Mouse (Mus musculus) limb, embryonic 10.5 days (tissue): ENCODE measurements around the gene Serinc5. TPM values are rescaled to one million over a fixed set of nuclear protein-coding genes. Genes with fewer than 3 reads are reported as not detected.
A peak's percentile ranks its signal among the peaks of the same experiment; 100 is the strongest.

Source experiments
- DNase-seq: peaks from one replicate; pipeline ENCODE4 v3.0.0-alpha.2; 2017; ENCODE audit warnings: low spot score
- H3K27ac ChIP-seq: fragments of 300-500 bp; sonication (generic); 2 replicates; pipeline ENCODE4 v1.5.1; 2016; ENCODE audit warnings: mild to moderate bottlenecking
- H3K27me3 ChIP-seq: fragments of 300-500 bp; sonication (generic); 2 replicates; pipeline ENCODE4 v1.6.1; 2016; ENCODE audit warnings: low read depth, mild to moderate bottlenecking; ENCODE audit not compliant: poor library complexity, severe bottlenecking
- H3K36me3 ChIP-seq: fragments of 300-500 bp; sonication (generic); 2 replicates; pipeline ENCODE4 v1.6.1; 2016; ENCODE audit warnings: mild to moderate bottlenecking, moderate library complexity
- H3K4me1 ChIP-seq: fragments of 300-500 bp; sonication (generic); 2 replicates; pipeline ENCODE4 v1.6.1; 2016
- H3K4me3 ChIP-seq: fragments of 300-500 bp; sonication (generic); 2 replicates; pipeline ENCODE4 v1.5.1; 2016; ENCODE audit warnings: mild to moderate bottlenecking, moderate library complexity
- H3K9me3 ChIP-seq: fragments of 300-500 bp; sonication (generic); replicated peaks from 2 replicates; pipeline ENCODE4 v1.6.1; 2016; ENCODE audit warnings: mild to moderate bottlenecking
- WGBS: fragments of 180-500 bp; shearing (Covaris S2); methylation state at CpG from one replicate; pipeline ENCODE4 v1.1.7; 2016; 5-methylcytosine and 5-hydroxymethylcytosine counted together
- polyA plus RNA-seq: library from polyadenylated mRNA; unstranded; fragments of >200 nt; fragmentation: Nextera tagmentation; extraction: Ambion mirVana; gene quantifications from 2 replicates; pipeline ENCODE4 v1.2.1, GENCODE M21; 2016

Gene Serinc5
- polyA plus RNA-seq, 1 experiment from 2014 or later = 9.1 TPM

- H3K4me3 ChIP-seq = no peak overlapping the region
- peak overlapping the region; percentile 30; the same call in 1 of the 2 replicates for H3K27ac ChIP-seq
- H3K36me3 ChIP-seq = 0 out of 2 replicates have a peak, but pooled peaks cover 5% of the 10 kb centered on the region
- no peaks in the 10 kb centered on the region for H3K27me3 ChIP-seq
- H3K9me3 ChIP-seq = no peaks in the 10 kb centered on the region
- 75% methylated on average over 8 of the region's 8 CpGs for WGBS
- peaks cover 16% of the 10 kb centered on the region for H3K4me1 ChIP-seq
- no peak for DNase-seq
These were observed 92.5 kb downstream of the Serinc5 start for GRCm38 (mm10) chr13:92703241-92704027.

- WGBS = 73% methylated on average over 7 of the region's 7 CpGs
- peaks cover 16% of the 10 kb centered on the region for H3K4me1 ChIP-seq
- no peaks in the 10 kb centered on the region for H3K27me3 ChIP-seq
- no peak overlapping the region for H3K27ac ChIP-seq
- H3K4me3 ChIP-seq = no peak overlapping the region
- 0 out of 2 replicates have a peak, but pooled peaks cover 5% of the 10 kb centered on the region for H3K36me3 ChIP-seq
- DNase-seq = no peak
- no peaks in the 10 kb centered on the region for H3K9me3 ChIP-seq
These were observed 93.3 kb downstream of the Serinc5 start for GRCm38 (mm10) chr13:92704189-92704588.

- Histone ChIP-seq H3K27ac (no peak overlapping the region), H3K9me3 (no peaks in the 10 kb centered on the region), H3K4me3 (no peak overlapping the region), H3K27me3 (no peaks in the 10 kb centered on the region), H3K4me1 (peaks cover 16% of the 10 kb centered on the region), H3K36me3 (0 out of 2 replicates have a peak, but pooled peaks cover 5% of the 10 kb centered on the region)
- WGBS = 91% methylated on average over 7 of the region's 7 CpGs
- no peak for DNase-seq
These were observed 94.2 kb downstream of the Serinc5 start for GRCm38 (mm10) chr13:92705016-92705535.

- Histone ChIP-seq H3K9me3 (no peaks in the 10 kb centered on the region), H3K36me3 (0 out of 2 replicates have a peak, but pooled peaks cover 5% of the 10 kb centered on the region), H3K27ac (no peak overlapping the region), H3K4me1 (peaks cover 16% of the 10 kb centered on the region), H3K27me3 (no peaks in the 10 kb centered on the region), H3K4me3 (no peak overlapping the region)
- no peak for DNase-seq
- 92% methylated on average over 9 of the region's 9 CpGs for WGBS
These were observed 95.6 kb downstream of the Serinc5 start for GRCm38 (mm10) chr13:92706342-92707061.

GRCm38 (mm10) chr13:92707941-92708340, 97.0 kb downstream of the Serinc5 start:
- 73% methylated on average over 2 of the region's 2 CpGs for WGBS
- DNase-seq = no peak
- no peak overlapping the region for H3K27ac ChIP-seq

GRCm38 (mm10) chr13:92708466-92708865, 97.6 kb downstream of the Serinc5 start:
- DNase-seq = no peak
- H3K4me1 ChIP-seq = peaks cover 11% of the 10 kb centered on the region
- H3K9me3 ChIP-seq = no peaks in the 10 kb centered on the region
- H3K4me3 ChIP-seq = no peak overlapping the region
- 0 out of 2 replicates have a peak, but pooled peaks cover 5% of the 10 kb centered on the region for H3K36me3 ChIP-seq
- no peak overlapping the region for H3K27ac ChIP-seq
- WGBS = 70% methylated on average over 1 of the region's 1 CpGs
- H3K27me3 ChIP-seq = no peaks in the 10 kb centered on the region

More at GRCm38 (mm10) chr13:92707941-92708340, 97.0 kb downstream of the Serinc5 start:
- Histone ChIP-seq H3K36me3 (0 out of 2 replicates have a peak, but pooled peaks cover 5% of the 10 kb centered on the region), H3K9me3 (no peaks in the 10 kb centered on the region), H3K4me3 (no peak overlapping the region), H3K4me1 (peaks cover 16% of the 10 kb centered on the region), H3K27me3 (no peaks in the 10 kb centered on the region)

- Histone ChIP-seq H3K27ac (no peak overlapping the region), H3K4me3 (no peak overlapping the region), H3K36me3 (0 out of 2 replicates have a peak, but pooled peaks cover 5% of the 10 kb centered on the region), H3K4me1 (peaks cover 7% of the 10 kb centered on the region; the same call in 1 of the 2 replicates), H3K9me3 (no peaks in the 10 kb centered on the region), H3K27me3 (no peaks in the 10 kb centered on the region)
- no peak for DNase-seq
- WGBS = 40% methylated on average over 3 of the region's 3 CpGs
These were observed 98.6 kb downstream of the Serinc5 start for GRCm38 (mm10) chr13:92709535-92709934.

GRCm38 (mm10) chr13:92710361-92710760, 99.5 kb downstream of the Serinc5 start:
- Histone ChIP-seq H3K4me1 (no peaks in the 10 kb centered on the region), H3K27ac (no peak overlapping the region), H3K4me3 (no peak overlapping the region), H3K27me3 (no peaks in the 10 kb centered on the region), H3K36me3 (0 out of 2 replicates have a peak, but pooled peaks cover 5% of the 10 kb centered on the region), H3K9me3 (no peaks in the 10 kb centered on the region)
- 86% methylated on average over 1 of the region's 1 CpGs for WGBS
- no peak for DNase-seq

- H3K27me3 ChIP-seq = no peaks in the 10 kb centered on the region
- no peaks in the 10 kb centered on the region for H3K36me3 ChIP-seq
- WGBS = 91% methylated on average over 1 of the region's 1 CpGs
- no peak overlapping the region for H3K27ac ChIP-seq
- no peaks in the 10 kb centered on the region for H3K9me3 ChIP-seq
- H3K4me3 ChIP-seq = no peak overlapping the region
- no peaks in the 10 kb centered on the region for H3K4me1 ChIP-seq
- no peak for DNase-seq
These were observed 100.9 kb downstream of the Serinc5 start for GRCm38 (mm10) chr13:92711821-92712220.

GRCm38 (mm10) chr13:92712619-92713018, 101.7 kb downstream of the Serinc5 start:
- H3K4me1 ChIP-seq = no peaks in the 10 kb centered on the region
- H3K9me3 ChIP-seq = no peaks in the 10 kb centered on the region
- no peaks in the 10 kb centered on the region for H3K27me3 ChIP-seq
- DNase-seq = no peak
- no peak overlapping the region for H3K27ac ChIP-seq
- WGBS = 86% methylated on average over 4 of the region's 4 CpGs
- H3K36me3 ChIP-seq = no peaks in the 10 kb centered on the region
- H3K4me3 ChIP-seq = no peak overlapping the region

GRCm38 (mm10) chr13:92717851-92718665, 107.2 kb downstream of the Serinc5 start:
- H3K27ac ChIP-seq = no peak overlapping the region
- peak; percentile 17 for DNase-seq
- no peaks in the 10 kb centered on the region for H3K36me3 ChIP-seq
- H3K4me3 ChIP-seq = no peak overlapping the region
- no peaks in the 10 kb centered on the region for H3K9me3 ChIP-seq
- no peaks in the 10 kb centered on the region for H3K27me3 ChIP-seq
- 94% methylated on average over 3 of the region's 3 CpGs for WGBS
- H3K4me1 ChIP-seq = no peaks in the 10 kb centered on the region

- Histone ChIP-seq H3K4me1 (no peaks in the 10 kb centered on the region), H3K9me3 (no peaks in the 10 kb centered on the region), H3K36me3 (no peaks in the 10 kb centered on the region), H3K27me3 (no peaks in the 10 kb centered on the region), H3K4me3 (no peak overlapping the region), H3K27ac (no peak overlapping the region)
- DNase-seq = peak; percentile 22
- WGBS = 87% methylated on average over 4 of the region's 4 CpGs
These were observed 110.1 kb downstream of the Serinc5 start for GRCm38 (mm10) chr13:92721006-92721405.
